Mouse (Mus musculus) stomach, embryonic 16.5 days (tissue): ENCODE measurements at regions not wholly inside any gene's neighbourhood (a gene's known extent, or its start where the extent isn't known, plus 50 kb on each side); places are given as distances from the start of the nearest gene placed in this dataset.
A peak's percentile ranks its signal among the peaks of the same experiment; 100 is the strongest.

Experiments
- ATAC-seq: fragments of 200-750 bp; cut with Nextera tagmentation; 2 replicates; pipeline ENCODE4 v1.8.0; 2017; ENCODE audit warnings: moderate number of reproducible peaks, moderate TSS enrichment; ENCODE audit not compliant: insufficient read depth, low FRiP score
- H3K27ac ChIP-seq: fragments of 300-500 bp; sonication (generic); 2 replicates; pipeline ENCODE4 v1.5.1; 2014; ENCODE audit warnings: low read length
- H3K27me3 ChIP-seq: fragments of 300-500 bp; sonication (generic); 2 replicates; pipeline ENCODE4 v1.6.1; 2014; ENCODE audit warnings: low read length, control low read depth, mixed read lengths; ENCODE audit not compliant: control insufficient read depth, insufficient read depth
- H3K36me3 ChIP-seq: fragments of 300-500 bp; sonication (generic); 2 replicates; pipeline ENCODE4 v1.6.1; 2014; ENCODE audit warnings: low read length; ENCODE audit not compliant: control insufficient read depth, insufficient read depth
- H3K4me1 ChIP-seq: fragments of 300-500 bp; sonication (generic); 2 replicates; pipeline ENCODE4 v1.6.1; 2014; ENCODE audit warnings: low read length, control low read depth, mixed read lengths; ENCODE audit not compliant: control insufficient read depth, insufficient read depth
- H3K4me2 ChIP-seq: fragments of 300-500 bp; sonication (generic); 2 replicates; pipeline ENCODE4 v1.6.1; 2014; ENCODE audit warnings: low read depth, low read length, mixed read lengths
- H3K4me3 ChIP-seq: fragments of 300-500 bp; sonication (generic); replicated peaks from 2 replicates; pipeline ENCODE4 v1.5.1; 2014; ENCODE audit warnings: mild to moderate bottlenecking, low read length
- H3K9ac ChIP-seq: fragments of 300-500 bp; sonication (generic); 2 replicates; pipeline ENCODE4 v1.6.1; 2014; ENCODE audit warnings: low read length
- H3K9me3 ChIP-seq: fragments of 300-500 bp; sonication (generic); replicated peaks from 2 replicates; pipeline ENCODE4 v1.6.1; 2016; ENCODE audit warnings: low read length, control low read depth; ENCODE audit not compliant: control insufficient read depth
- WGBS: fragments of 180-500 bp; shearing (Covaris S2); extraction: QIAGEN DNeasy Blood & Tissue Kit; methylation state at CpG from one replicate; pipeline ENCODE4 v1.1.7; 2014; 5-methylcytosine and 5-hydroxymethylcytosine counted together

DNA sequence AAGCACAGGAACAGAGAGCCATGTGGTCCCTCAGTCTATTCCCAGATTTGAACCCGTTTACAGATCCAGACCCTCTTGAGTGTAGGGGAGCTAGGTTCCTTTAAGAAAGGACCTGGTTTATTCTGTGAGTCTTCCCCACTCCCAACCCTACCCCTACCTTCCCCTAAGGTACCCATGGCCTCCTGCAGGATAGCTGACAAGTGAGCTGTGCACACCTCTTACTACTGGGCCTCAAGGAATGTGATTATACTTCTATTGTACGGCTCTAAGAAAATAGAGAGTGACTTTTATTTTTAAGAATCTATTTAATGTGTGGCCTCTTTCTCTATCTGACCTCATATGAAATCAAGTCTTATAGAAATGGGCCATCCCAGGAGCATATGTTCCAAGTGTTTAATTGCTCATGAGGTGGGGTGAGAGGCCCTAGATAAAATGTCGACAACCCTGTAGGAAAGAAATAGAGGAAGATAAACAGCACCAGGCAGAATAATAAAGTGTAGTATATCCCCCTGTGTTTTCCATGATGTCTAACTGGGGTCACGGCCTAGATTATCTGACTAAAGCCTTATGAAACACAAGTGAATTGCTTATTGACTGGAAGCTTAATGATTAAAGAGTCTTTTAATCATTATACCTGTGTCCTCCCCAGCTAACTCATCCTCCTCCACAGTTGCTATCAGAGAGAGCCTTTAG is 145.7 kb upstream of the Cdh5 start:
- H3K27me3 ChIP-seq, result no peaks in the 10 kb centered on the region
- no peaks in the 10 kb centered on the region for H3K36me3 ChIP-seq
- 71% methylated on average over 4 of the region's 4 CpGs for WGBS
- H3K9ac ChIP-seq, result no peak overlapping the region
- no peak for ATAC-seq
- no peaks in the 10 kb centered on the region for H3K9me3 ChIP-seq
- no peaks in the 10 kb centered on the region for H3K4me1 ChIP-seq
- no peak overlapping the region for H3K4me2 ChIP-seq
- H3K27ac ChIP-seq, result no peak overlapping the region
- no peak overlapping the region for H3K4me3 ChIP-seq

- H3K9me3 ChIP-seq, result no peaks in the 10 kb centered on the region
- ATAC-seq, result peak; percentile 25; the same call in 1 of the 2 replicates
- H3K27me3 ChIP-seq, result no peaks in the 10 kb centered on the region
- H3K4me1 ChIP-seq, result no peaks in the 10 kb centered on the region
- no peak overlapping the region for H3K9ac ChIP-seq
- no peak overlapping the region for H3K4me3 ChIP-seq
- whole genome bisulfite sequencing, result 45% methylated on average over 7 of the region's 7 CpGs
- H3K4me2 ChIP-seq, result no peak overlapping the region
- H3K27ac ChIP-seq, result no peak overlapping the region
- H3K36me3 ChIP-seq, result no peaks in the 10 kb centered on the region
Measured at GRCm38 (mm10) chr8:103964293-103964918, 137.0 kb upstream of the Cdh5 start.

DNA sequence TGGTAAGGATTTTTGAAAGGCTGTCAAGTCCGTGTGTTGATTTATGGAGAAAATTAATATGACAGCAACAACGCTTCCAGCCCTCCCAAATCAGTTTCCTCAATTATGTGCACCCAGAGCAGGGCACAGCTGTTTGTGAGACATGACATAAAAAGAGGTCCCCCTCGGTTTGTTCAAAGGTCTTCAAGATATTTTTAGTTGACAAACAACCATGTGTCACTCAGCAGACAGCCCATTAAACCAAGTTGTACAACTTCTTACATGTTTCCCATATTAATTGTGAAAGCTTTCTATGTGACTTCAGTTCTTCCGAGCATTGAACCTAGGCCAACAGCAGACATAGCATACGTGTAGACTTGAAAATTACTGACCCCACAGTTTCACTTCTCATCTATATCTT is 131.5 kb upstream of the Cdh5 start:
- Histone ChIP-seq H3K27me3 (no peaks in the 10 kb centered on the region), H3K4me2 (no peak overlapping the region), H3K4me1 (no peaks in the 10 kb centered on the region), H3K9ac (no peak overlapping the region), H3K27ac (no peak overlapping the region), H3K9me3 (no peaks in the 10 kb centered on the region), H3K36me3 (no peaks in the 10 kb centered on the region), H3K4me3 (no peak overlapping the region)
- WGBS, result 80% methylated on average over 5 of the region's 5 CpGs
- ATAC-seq, result no peak

GRCm38 (mm10) chr8:103970511-103970910 is 130.9 kb upstream of the Cdh5 start:
- Histone ChIP-seq H3K27me3 (no peaks in the 10 kb centered on the region), H3K4me1 (no peaks in the 10 kb centered on the region), H3K9me3 (no peaks in the 10 kb centered on the region), H3K36me3 (no peaks in the 10 kb centered on the region), H3K4me2 (no peak overlapping the region), H3K4me3 (no peak overlapping the region), H3K27ac (no peak overlapping the region), H3K9ac (no peak overlapping the region)
- ATAC-seq, result no peak
- 80% methylated on average over 3 of the region's 3 CpGs for WGBS

DNA sequence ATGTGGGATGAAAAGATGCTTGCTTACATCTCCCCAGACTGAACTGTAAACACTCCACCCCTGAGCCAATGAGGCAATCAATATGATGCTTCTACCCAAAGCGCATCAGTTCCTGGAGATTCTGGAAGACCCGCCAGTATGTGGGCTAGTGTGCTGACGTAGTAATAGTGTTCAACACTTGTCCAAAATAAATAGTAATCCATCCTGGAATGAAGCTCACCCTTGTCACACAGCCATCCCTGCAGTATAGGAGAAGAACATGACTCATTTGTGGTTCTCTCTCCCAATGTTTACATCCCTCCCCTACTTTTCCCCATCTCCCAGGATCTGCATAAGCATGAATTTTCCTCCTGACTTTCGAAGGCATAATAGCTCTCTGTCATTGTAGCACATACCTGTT is 130.5 kb upstream of the Cdh5 start:
- no peaks in the 10 kb centered on the region for H3K36me3 ChIP-seq
- no peaks in the 10 kb centered on the region for H3K9me3 ChIP-seq
- H3K9ac ChIP-seq, result no peak overlapping the region
- no peak overlapping the region for H3K4me3 ChIP-seq
- no peak overlapping the region for H3K4me2 ChIP-seq
- ATAC-seq, result no peak
- H3K27ac ChIP-seq, result no peak overlapping the region
- no peaks in the 10 kb centered on the region for H3K4me1 ChIP-seq
- H3K27me3 ChIP-seq, result no peaks in the 10 kb centered on the region
- WGBS, result 78% methylated on average over 4 of the region's 4 CpGs

- H3K4me2 ChIP-seq, result no peak overlapping the region
- no peak overlapping the region for H3K27ac ChIP-seq
- WGBS, result 76% methylated on average over 6 of the region's 6 CpGs
- H3K9ac ChIP-seq, result no peak overlapping the region
- H3K9me3 ChIP-seq, result no peaks in the 10 kb centered on the region
- no peaks in the 10 kb centered on the region for H3K36me3 ChIP-seq
- no peaks in the 10 kb centered on the region for H3K27me3 ChIP-seq
- H3K4me3 ChIP-seq, result no peak overlapping the region
- no peak for ATAC-seq
- no peaks in the 10 kb centered on the region for H3K4me1 ChIP-seq
Measured at GRCm38 (mm10) chr8:103976488-103976887, 124.9 kb upstream of the Cdh5 start.

GRCm38 (mm10) chr8:103978948-103979347 is 122.5 kb upstream of the Cdh5 start:
- Histone ChIP-seq H3K9me3 (no peaks in the 10 kb centered on the region), H3K36me3 (no peaks in the 10 kb centered on the region), H3K4me2 (no peak overlapping the region), H3K27ac (no peak overlapping the region), H3K4me3 (no peak overlapping the region), H3K27me3 (no peaks in the 10 kb centered on the region), H3K4me1 (no peaks in the 10 kb centered on the region), H3K9ac (no peak overlapping the region)
- no peak for ATAC-seq
- 76% methylated on average over 5 of the region's 5 CpGs for WGBS

DNA sequence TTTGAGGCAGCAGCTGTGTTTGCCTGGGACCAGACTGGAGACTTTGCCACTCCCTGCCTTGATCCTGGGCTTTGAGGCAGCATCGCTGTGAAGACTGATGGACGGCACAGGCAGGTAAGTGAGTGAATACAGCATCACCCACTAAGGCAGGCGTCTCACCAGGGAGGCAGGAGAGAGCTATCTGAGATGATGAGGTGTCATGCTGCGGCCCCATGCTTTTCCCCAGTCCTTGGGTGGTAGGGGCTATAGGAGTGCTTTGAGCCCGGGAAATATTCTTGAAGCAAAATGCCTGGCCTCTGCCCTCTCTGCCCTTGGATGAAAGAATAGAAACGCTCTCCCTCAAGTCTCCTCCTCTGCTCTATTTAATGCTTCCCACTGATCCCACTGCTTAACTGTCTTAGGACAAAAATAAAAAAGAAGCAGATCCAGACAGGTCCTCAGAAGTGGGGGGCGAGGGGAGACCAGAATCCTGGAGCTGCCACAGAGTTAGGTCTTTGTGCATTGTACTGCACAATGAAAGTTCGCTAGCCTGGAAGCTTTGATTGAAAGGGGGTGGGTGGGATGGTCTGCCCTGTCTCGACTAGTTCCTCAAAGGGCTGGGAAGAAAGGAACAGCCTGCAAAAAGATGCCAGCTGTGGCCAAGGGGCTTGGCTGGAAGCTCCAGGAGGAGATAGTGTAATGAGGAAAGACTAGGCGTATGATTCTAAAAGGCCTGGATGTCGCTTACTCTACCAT is 117.4 kb upstream of the Cdh5 start:
- ATAC-seq, result no peak
- no peaks in the 10 kb centered on the region for H3K4me1 ChIP-seq

GRCm38 (mm10) chr8:103985640-103986039 is 115.8 kb upstream of the Cdh5 start:
- H3K4me3 ChIP-seq, result no peak overlapping the region
- H3K9ac ChIP-seq, result no peak overlapping the region
- no peak for ATAC-seq
- H3K36me3 ChIP-seq, result no peaks in the 10 kb centered on the region
- H3K27me3 ChIP-seq, result no peaks in the 10 kb centered on the region
- WGBS, result 90% methylated on average over 2 of the region's 2 CpGs
- no peak overlapping the region for H3K4me2 ChIP-seq
- no peaks in the 10 kb centered on the region for H3K9me3 ChIP-seq
- H3K4me1 ChIP-seq, result no peaks in the 10 kb centered on the region
- no peak overlapping the region for H3K27ac ChIP-seq

More for the DNA sequence above, 117.4 kb upstream of the Cdh5 start:
- Histone ChIP-seq H3K4me2 (no peak overlapping the region), H3K9ac (no peak overlapping the region), H3K27me3 (no peaks in the 10 kb centered on the region), H3K4me3 (no peak overlapping the region), H3K36me3 (no peaks in the 10 kb centered on the region), H3K9me3 (no peaks in the 10 kb centered on the region), H3K27ac (no peak overlapping the region)
- WGBS, result 59% methylated on average over 11 of the region's 11 CpGs
